Mouse (Mus musculus): ENCODE results near the gene Tmem101.
A peak's percentile ranks its signal among the peaks of the same experiment; 100 is the strongest.
"Not testable (repeated sequence)": the region's sequence is repeated elsewhere in the genome, so short reads cannot be mapped to it uniquely, and the experiment has no call there.

The Tmem101 gene

GRCm38 (mm10) chr11:102156039-102156785 is at the start of gene Tmem101:
Gene Tmem101 (minus strand): TSS chr11:102156404.
- DNase-seq: peak; percentile 85

DNA sequence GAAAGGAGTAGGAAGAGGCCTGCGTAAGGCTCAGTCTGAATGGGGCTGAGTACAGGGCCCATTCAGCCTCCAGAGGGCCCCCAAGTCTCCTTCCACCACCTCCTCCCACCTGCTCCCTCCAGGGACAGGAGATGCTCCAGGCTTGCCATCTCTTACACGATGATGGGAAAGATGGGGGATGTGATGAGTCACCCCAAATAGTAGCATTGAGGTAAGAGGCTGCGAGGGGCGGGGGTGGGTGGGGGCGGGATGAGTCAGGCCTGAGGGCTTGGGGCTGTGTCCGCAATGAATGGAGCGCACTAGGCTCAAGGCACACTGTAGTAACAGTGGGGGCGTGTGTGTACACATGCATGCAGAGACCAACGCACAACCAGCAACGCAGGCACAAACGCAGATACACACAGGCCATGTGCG is 45.2 kb upstream of the Tmem101 start:
- DNase-seq: no peak

DNA sequence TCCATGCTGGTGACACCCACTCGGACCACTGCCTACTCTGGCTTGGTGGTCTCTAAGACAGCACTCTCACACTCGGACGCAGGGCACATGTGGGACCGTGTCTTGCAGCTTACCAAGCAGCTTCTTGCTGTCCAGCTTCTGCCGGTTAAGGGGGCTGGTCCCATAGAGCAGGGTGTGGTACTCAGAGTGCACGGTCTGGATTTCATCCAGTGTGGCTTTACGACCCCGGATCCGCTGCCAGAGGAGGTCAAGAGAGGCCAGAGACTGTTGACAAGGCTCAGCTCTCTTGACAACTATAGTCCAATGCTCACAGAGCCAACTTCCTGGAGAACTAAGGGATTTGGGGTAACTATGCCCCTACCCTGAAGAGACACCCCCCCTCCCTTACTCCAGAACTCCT is 43.7 kb upstream of the Tmem101 start:
- no peak for DNase-seq

GRCm38 (mm10) chr11:102198245-102198644 is 42.0 kb upstream of the Tmem101 start:
- DNase-seq: no peak

GRCm38 (mm10) chr11:102196018-102196797 is 40.0 kb upstream of the Tmem101 start:
- no peak for DNase-seq

DNA sequence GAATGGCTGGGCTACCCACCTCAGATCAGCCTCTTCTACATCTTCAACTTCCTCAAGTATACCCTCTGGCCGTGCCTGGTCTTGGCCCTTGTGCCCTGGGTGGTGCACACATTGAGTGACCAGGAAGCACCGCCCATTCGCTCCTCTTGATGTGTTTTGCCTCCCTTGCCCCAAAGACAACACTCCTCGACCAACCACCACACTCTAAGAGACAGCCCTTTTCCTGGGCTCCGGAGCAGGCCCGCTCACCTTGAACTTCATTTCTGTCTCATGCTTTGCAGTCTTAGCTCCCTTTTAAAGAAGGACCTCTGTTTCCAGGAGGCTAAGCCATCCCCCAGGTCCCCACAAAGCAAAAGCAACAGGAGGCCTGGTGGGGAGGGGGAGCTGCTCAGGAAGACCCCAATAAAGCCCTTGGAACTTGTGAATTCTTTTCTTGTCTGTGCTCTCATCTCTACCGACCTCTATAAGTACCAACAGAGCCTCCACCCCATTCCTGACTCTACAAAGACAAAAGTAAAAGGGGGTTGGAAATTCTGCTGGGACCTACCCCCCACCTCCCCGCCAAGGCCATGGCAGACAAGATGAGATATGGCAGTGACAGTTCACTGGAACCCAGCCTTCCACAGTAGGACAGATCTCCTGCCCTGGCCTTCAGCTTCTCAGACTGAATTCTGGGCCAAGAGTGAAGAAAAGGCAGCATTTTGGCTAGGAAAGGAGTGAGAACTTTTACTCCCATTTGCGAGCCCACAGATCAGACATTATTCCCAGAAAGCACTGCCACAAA is 37.6 kb upstream of the Tmem101 start:
- no peak for DNase-seq

DNA sequence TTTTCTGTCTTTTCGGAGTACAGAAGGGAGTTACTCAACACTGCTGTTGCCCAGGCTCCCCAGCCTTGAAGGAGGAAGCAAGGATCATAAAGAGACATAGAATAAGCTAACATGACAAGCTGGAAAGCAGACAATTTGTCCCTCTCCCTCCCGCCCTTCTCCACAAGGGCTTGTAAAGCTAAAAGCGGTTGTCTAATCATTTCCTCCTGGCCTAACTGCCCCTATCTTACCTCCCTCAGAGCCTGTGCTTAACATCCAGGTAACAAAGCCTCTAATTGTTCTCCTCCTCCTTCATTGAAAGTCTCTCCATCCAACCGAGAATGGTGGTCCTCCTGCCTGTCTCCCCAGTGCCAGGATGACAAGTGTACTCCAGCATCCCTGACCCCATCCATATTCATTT is 34.6 kb upstream of the Tmem101 start:
- no peak for DNase-seq

DNA sequence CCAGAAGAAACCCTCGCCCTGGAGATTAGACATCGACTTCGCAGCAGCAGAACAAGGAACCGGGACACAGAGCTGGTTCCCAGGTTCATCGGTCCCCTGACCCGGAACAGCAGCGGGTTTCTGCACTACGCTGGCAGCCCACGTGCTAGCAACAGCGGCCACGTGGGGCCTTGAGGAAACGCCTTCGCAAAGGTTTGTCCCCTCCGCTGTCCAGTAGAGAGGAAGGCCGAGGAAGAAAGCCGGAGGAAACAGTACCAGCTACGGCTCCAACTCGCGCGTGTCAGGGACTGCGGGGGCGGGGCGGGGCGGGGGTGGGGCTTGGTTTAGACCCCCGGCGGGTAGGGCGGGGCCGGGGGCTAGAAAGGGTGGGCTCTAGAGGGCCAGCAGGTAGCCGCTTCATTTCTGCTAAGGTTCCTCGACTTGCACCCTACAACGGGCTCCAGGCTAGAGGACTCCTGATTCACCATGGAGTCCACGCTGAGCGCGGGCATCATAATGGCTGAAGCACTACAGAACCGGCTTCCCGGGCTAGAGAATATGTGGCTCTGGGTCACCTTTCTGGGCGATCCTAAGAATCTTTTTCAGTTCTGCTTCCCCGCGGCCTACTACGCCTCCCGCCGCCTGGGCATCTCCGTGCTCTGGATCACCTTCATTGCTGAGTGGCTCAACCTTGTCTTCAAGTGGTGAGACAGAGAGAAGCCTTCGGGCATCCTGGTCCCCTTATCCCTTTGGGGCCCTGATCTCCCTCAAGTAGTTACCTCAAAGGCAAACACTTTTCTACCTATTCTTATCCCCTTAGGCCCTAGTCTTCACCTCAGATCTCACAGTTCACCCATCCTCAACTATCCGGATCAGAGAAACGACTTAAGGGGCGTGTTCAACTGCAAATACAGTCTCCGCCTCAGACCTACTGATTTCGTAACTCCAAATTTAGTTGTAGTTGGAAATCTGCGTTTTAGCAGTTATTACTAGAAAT is 33.5 kb upstream of the Tmem101 start, which contains the start of gene G6pc3:
G6pc3 (plus strand) TSS at position 160 of the 976 bp plus-strand sequence.
- DNase-seq: peak; percentile 85

DNA sequence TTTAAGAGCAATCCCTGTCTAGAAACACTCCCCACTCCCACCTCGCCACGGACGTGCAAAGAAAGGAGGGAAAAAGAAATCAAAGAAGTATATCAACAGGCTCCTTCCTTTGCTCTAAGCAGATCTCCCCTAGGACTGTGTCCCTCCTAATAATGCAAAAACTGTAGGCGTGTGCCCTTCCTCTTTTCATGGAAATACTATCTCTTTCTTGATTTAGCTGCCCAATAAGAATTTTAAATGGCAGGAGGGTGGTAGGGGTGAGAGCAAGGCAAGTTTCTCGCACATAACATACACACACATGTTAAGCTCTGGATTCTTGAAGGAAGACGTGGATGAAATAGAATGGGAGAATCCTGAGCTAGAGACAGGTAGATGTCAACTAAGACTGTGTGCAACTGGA is 32.8 kb upstream of the Tmem101 start:
- no peak for DNase-seq

GRCm38 (mm10) chr11:102186235-102186634 is 30.0 kb upstream of the Tmem101 start:
- DNase-seq: no peak

- no peak for DNase-seq
These were observed 29.5 kb upstream of the Tmem101 start for GRCm38 (mm10) chr11:102185677-102186076.

GRCm38 (mm10) chr11:102184646-102185495 is 28.7 kb upstream of the Tmem101 start, which contains the start of gene Lsm12:
Gene Lsm12 (minus strand): TSS chr11:102185296.
- DNase-seq: peak; percentile 94

DNA sequence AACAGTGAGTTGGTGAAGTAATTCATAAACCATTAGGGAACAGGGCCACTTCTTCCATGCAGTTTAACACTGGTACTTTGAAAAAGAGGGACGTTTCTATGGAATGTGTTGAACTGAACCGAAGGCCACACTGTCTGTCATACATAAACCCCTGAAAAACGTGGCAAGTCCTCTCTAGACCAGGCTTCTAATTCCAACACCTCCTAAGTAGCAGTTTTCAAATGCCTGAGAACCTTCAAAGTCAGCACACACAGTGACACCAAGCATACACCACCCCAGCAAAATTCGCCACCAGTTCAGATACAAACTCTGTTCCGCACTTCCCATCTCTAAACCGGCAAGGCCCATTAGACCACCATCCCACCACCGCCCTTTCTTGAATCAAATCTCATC is 28.0 kb upstream of the Tmem101 start:
- DNase-seq: no peak

DNA sequence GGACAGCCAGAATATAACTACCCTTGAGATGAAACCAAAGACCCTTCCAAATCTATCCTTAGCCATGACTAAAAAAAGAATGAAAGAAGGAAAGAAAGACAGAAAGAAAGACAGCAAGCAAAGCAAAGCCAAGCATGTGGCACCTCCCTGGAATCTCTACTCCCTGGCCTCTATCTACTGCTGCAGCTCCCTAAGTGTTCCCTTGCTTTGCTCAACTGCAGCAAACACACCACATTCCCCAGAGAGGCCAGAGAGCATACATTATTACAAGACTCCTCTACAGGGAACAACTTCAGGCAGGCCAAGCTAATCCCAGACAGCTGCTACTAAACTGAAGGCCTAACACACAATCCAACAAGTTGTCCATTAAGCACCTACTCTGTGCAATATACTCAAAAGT is 23.6 kb upstream of the Tmem101 start:
- no peak for DNase-seq

DNA sequence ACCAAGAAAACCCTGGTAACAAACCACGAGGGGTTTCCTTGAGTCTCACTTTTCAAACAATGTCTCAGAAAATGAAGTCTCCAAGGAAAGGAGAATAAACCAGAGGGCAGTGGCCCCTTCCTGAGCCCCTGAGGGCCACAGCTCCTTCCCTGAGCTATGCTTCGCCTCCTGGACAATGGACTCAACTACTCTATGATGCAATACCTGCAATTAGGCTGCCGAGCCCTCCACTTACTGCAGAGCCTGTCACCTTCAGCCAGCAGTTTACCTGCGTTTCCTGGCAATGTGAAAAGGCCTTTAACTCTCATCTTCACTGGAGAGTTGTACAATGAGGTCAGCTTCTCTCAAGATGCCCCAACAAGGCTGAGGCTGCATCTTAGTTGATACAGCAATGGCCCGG is 12.5 kb upstream of the Tmem101 start:
- DNase-seq: no peak

DNA sequence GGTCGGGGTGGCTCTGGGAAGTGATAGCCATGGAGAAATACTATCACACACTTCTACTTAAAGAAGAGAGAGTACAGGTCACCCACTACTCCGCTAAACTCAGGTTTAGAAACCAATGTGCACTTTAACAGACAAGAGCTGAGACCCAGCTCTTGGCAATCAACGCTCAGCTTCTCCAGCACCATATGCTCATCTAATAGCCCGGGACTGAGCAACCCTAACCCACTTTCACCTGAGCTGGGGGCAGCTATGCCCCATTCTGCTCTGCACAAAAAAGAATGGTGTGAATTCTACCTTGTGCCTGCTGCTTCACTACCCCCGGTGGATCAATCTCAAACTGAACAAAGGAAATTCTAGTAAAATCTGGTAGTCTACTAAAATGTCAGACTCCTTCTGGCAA is 11.3 kb upstream of the Tmem101 start:
- DNase-seq: no peak

GRCm38 (mm10) chr11:102165971-102166722 is 9.9 kb upstream of the Tmem101 start:
- DNase-seq: peak; percentile 54

DNA sequence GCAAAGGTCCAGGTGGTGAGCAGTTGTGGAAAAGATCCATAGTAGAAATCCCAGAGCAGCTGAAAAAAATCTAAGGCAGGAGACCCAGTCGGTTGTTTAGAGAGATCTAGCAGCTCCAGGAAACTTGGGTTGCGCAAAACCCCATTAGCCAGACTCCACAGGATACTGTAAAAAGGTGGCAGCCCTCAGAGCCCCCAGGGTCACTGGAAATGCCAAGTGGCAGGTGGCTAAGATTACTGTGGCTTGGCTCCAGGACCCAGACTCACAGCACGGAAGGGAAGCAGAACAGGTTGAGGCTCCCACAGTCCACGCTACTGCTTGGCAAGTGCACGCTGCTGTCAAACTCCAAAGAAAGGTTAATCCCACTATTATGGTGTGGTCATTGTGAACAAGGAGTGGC is 3.6 kb upstream of the Tmem101 start:
- peak; percentile 66 for DNase-seq

GRCm38 (mm10) chr11:102158024-102158423 is 1.8 kb upstream of the Tmem101 start:
- DNase-seq: not testable (repeated sequence)

GRCm38 (mm10) chr11:102156786-102157089 is 534 bp upstream of the Tmem101 start:
- no peak for DNase-seq
